Mouse (Mus musculus) limb, embryonic 14.5 days (tissue): ENCODE data around the gene Gm49391. TPM values are rescaled to one million over a fixed set of nuclear protein-coding genes. Genes with fewer than 3 reads are reported as not detected.
"Not testable (repeated sequence)": the region's sequence is repeated elsewhere in the genome, so short reads cannot be mapped to it uniquely, and the experiment has no call there.

Experiments used
- ATAC-seq: fragments of 200-750 bp; cut with Nextera tagmentation; 2 replicates; pipeline ENCODE4 v1.8.0; 2017; ENCODE audit warnings: low read depth, moderate number of reproducible peaks, moderate TSS enrichment; ENCODE audit not compliant: low FRiP score
- DNase-seq: peaks from one replicate; pipeline ENCODE4 v3.0.0-alpha.2; 2015; ENCODE audit warnings: low spot score
- H3K27ac ChIP-seq: fragments of 300-500 bp; sonication (generic); replicated peaks from 2 replicates; pipeline ENCODE4 v1.5.1; 2014; ENCODE audit warnings: low read depth, mild to moderate bottlenecking, low read length, moderate library complexity, mixed read lengths
- H3K27me3 ChIP-seq: fragments of 300-500 bp; sonication (generic); 2 replicates; pipeline ENCODE4 v1.6.1; 2014; ENCODE audit warnings: low read length, mixed read lengths; ENCODE audit not compliant: control insufficient read depth, insufficient read depth
- H3K36me3 ChIP-seq: fragments of 300-500 bp; sonication (generic); 2 replicates; pipeline ENCODE4 v1.6.1; 2014; ENCODE audit warnings: mild to moderate bottlenecking, low read length, moderate library complexity, mixed read lengths; ENCODE audit not compliant: control insufficient read depth, insufficient read depth
- H3K4me1 ChIP-seq: fragments of 300-500 bp; sonication (generic); 2 replicates; pipeline ENCODE4 v1.6.1; 2014; ENCODE audit warnings: antibody characterized with exemption, low read length, mixed read lengths; ENCODE audit not compliant: control insufficient read depth, insufficient read depth
- H3K4me2 ChIP-seq: fragments of 300-500 bp; sonication (generic); replicated peaks from 2 replicates; pipeline ENCODE4 v1.6.1; 2014; ENCODE audit warnings: low read depth, mild to moderate bottlenecking, low read length, moderate library complexity; ENCODE audit not compliant: severe bottlenecking
- H3K4me3 ChIP-seq: fragments of 300-500 bp; sonication (generic); replicated peaks from 2 replicates; pipeline ENCODE4 v1.5.1; 2014; ENCODE audit warnings: low read length
- H3K9ac ChIP-seq: fragments of 300-500 bp; sonication (generic); 2 replicates; pipeline ENCODE4 v1.6.1; 2014; ENCODE audit warnings: mild to moderate bottlenecking, low read depth, low read length, moderate library complexity; ENCODE audit not compliant: severe bottlenecking
- H3K9me3 ChIP-seq: fragments of 300-500 bp; sonication (generic); 2 replicates; pipeline ENCODE4 v1.6.1; 2016; ENCODE audit warnings: low read length; ENCODE audit not compliant: control insufficient read depth
- POLR2A ChIP-seq: fragments of 200-500 bp; IDR thresholded peaks from 2 replicates; pipeline ENCODE4 v1.8.0; 2012; ENCODE audit warnings: inconsistent platforms, mild to moderate bottlenecking, moderate library complexity, borderline replicate concordance; ENCODE audit not compliant: insufficient read depth, insufficient read length; ENCODE audit errors: extremely low read depth
- WGBS: fragments of 180-500 bp; shearing (Covaris S2); extraction: QIAGEN DNeasy Blood & Tissue Kit; methylation state at CpG from one replicate; pipeline ENCODE4 v1.1.7; 2014; 5-methylcytosine and 5-hydroxymethylcytosine counted together
- polyA plus RNA-seq, 2 experiments: library from polyadenylated mRNA; depleted of rRNA in 1 of 2; stranded (reverse) in 1 of 2; unstranded in 1 of 2; fragments of >200 nt; fragmentation: Nextera tagmentation in 1 of 2; extraction: Ambion mirVana in 1 of 2; gene quantifications; 2 replicates each; pipeline versions ENCODE4 v1.2.1 to v1.2.3; 2012 to 2014

Gene Gm49391
- polyA plus RNA-seq (2012; rRNA removed) (4.0 and 4.6 TPM in 2 replicates), polyA plus RNA-seq (2014; fragmentation: Nextera tagmentation; extraction: Ambion mirVana) (1.6 and 3.5 TPM in 2 replicates)

DNA sequence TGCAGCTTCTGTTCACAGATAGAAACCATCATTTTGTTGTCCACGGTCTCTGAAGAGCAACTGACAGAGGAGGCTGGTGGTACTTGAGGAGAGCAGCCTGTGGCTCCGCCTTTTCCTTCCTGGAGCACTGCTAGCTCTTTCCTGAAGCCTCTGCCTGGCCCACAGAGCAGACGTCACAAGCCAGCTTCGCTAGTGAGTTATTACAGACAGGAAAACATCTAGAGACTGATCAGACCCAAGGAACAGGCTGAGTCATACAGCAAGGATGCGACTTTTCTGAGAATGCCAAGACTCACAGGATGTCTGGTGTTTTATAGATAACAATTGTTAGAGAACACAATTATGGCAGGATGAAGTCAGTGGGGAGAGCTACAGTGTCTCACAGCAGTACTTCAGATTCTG is at the start of gene Gm49391, which contains the start of gene Ctla2a:
TSS of gene Gm49391 (minus strand) at position 72 of the 402 bp plus-strand sequence.
TSS of gene Ctla2a (minus strand) at position 126 of the 402 bp plus-strand sequence.
- no peak within 1 kb of the TSS for H3K4me2 ChIP-seq
- WGBS = 47% methylated on average over 5 of the region's 5 CpGs
- no peaks in the 10 kb centered on the region for H3K27me3 ChIP-seq
- no peak within 1 kb of the TSS for H3K4me3 ChIP-seq
- H3K27ac ChIP-seq = no peak within 1 kb of the TSS
- H3K4me1 ChIP-seq = no peaks in the 10 kb centered on the region
- no peak for TF ChIP-seq POLR2A
- H3K9me3 ChIP-seq = no peaks in the 10 kb centered on the region; the same call in 1 of the 2 replicates
- H3K36me3 ChIP-seq = no peaks in the 10 kb centered on the region
- no peak within 1 kb of the TSS for H3K9ac ChIP-seq
- DNase-seq (no peak), ATAC-seq (no peak)

DNA sequence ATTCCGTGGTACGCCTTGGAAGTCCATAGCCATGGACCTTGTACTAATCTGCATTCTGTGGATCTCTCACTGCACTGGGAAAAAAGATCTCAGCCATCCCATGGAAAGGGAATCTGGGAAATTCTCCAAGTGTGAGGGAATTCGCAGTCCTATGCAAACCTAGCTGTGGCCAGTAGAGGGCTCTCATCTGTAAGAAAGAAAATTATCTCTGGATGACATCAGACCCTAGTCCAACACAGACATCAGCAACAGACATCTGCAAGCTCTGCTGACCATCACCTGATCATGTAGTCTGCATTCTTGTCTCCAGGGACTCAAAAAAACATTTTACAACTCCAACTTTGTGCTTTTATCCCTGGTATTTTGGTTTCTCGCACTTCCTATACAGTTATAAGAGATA is 35.9 kb upstream of the Gm49391 start:
- not testable (repeated sequence) for H3K4me2 ChIP-seq, H3K9ac ChIP-seq, H3K27ac ChIP-seq, H3K4me1 ChIP-seq, H3K9me3 ChIP-seq, DNase-seq, H3K27me3 ChIP-seq, H3K36me3 ChIP-seq, ATAC-seq, H3K4me3 ChIP-seq
- 52% methylated on average over 4 of the region's 4 CpGs for WGBS

DNA sequence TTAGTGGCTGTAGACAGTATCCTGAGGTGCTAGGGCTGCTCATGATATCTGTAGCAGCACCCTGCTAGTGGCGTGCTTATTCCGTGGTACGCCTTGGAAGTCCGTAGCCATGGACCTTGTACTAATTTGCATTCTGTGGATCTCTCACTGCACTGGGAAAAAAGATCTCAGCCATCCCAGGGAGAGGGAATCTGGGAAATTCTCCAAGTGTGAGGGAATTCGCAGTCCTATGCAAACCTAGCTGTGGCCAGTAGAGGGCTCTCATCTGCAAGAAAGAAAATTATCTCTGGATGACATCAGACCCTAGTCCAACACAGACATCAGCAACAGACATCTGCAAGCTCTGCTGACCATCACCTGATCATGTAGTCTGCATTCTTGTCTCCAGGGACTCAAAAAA is 27.6 kb upstream of the Gm49391 start:
- not testable (repeated sequence) for H3K9ac ChIP-seq, ATAC-seq, H3K27ac ChIP-seq, H3K4me2 ChIP-seq, DNase-seq, H3K4me3 ChIP-seq, H3K27me3 ChIP-seq, H3K4me1 ChIP-seq, H3K36me3 ChIP-seq, H3K9me3 ChIP-seq
- WGBS = 53% methylated on average over 4 of the region's 5 CpGs

DNA sequence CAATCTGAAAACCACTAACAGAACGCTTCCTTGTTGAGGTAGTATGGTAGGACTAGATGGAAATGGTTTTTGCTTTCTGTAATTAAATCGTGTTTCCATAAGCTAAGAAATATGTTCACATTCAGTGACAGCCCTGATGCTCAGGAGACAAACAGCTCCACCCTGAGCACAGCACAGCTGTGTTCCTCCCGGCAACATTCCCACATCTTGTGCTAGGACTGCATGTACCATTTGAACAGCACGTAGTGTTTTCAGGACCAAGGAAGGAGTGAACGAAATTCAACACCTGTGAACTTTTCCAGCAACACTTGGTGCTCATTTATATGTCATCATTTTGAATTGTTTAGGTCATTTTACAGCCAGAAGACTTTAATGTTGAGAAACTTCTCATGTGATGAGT is 25.3 kb upstream of the Gm49391 start:
- WGBS = 62% methylated on average over 5 of the region's 5 CpGs
- TF ChIP-seq POLR2A = no peak
- H3K27ac ChIP-seq = no peak overlapping the region
- H3K27me3 ChIP-seq = no peaks in the 10 kb centered on the region
- H3K36me3 ChIP-seq = no peaks in the 10 kb centered on the region
- H3K9me3 ChIP-seq = no peaks in the 10 kb centered on the region
- H3K4me3 ChIP-seq = no peak overlapping the region
- no peaks in the 10 kb centered on the region for H3K4me1 ChIP-seq
- no peak for ATAC-seq
- no peak overlapping the region for H3K9ac ChIP-seq
- H3K4me2 ChIP-seq = no peak overlapping the region
- DNase-seq = no peak

DNA sequence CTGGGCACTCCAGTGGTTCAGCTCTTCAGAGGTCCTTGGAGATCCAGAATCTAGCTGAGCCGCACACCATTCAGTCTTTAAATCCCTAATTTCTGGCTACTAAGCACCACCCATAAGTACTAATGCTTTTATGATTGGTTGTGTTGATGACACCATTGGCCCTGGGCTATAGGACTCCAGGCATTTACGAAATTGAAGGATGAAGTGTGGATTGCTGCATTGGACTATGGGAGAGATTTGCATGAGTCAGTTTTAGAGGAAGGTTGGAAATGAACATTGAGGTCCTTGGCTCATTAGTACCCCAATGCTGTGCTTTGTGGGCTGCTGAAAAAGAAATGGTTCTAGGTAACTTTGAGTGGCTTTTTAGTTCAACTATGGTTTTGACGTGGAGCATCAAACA is 5.5 kb upstream of the Gm49391 start, which contains the start of gene Tpbpa:
TSS of gene Tpbpa (minus strand) at position 101 of the 400 bp plus-strand sequence.
- H3K36me3 ChIP-seq, H3K4me3 ChIP-seq, H3K27ac ChIP-seq, H3K9me3 ChIP-seq, H3K9ac ChIP-seq, H3K4me2 ChIP-seq, H3K27me3 ChIP-seq, H3K4me1 ChIP-seq, ATAC-seq, DNase-seq: not testable (repeated sequence)
- WGBS = 84% methylated on average over 3 of the region's 3 CpGs

DNA sequence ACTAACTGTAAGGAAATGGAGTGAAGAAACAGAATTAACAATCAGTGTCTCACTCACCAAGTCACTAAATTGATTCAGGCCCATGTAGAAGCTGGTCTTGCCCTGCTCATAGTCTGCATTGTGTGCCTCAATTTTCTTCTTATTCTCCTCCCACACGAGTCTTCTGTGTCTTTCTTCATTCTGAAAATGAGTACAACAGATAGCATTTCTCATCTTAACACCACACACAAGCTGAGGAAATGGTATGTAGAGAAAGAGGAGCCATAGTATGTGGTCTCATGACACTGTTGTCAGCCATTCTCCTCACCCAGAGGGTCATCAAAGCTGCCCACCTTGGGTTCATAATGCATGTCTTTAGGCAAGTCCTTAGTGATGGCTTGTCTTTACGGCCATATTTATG is 881 bp downstream of the Gm49391 start, which contains the start of gene Gm49393:
TSS of gene Gm49393 (minus strand) at position 101 of the 400 bp plus-strand sequence.
- H3K4me3 ChIP-seq, H3K9ac ChIP-seq, H3K9me3 ChIP-seq, DNase-seq, H3K4me1 ChIP-seq, H3K27ac ChIP-seq, ATAC-seq, H3K36me3 ChIP-seq, H3K4me2 ChIP-seq, H3K27me3 ChIP-seq: not testable (repeated sequence)
- WGBS = 67% methylated on average over 2 of the region's 2 CpGs

DNA sequence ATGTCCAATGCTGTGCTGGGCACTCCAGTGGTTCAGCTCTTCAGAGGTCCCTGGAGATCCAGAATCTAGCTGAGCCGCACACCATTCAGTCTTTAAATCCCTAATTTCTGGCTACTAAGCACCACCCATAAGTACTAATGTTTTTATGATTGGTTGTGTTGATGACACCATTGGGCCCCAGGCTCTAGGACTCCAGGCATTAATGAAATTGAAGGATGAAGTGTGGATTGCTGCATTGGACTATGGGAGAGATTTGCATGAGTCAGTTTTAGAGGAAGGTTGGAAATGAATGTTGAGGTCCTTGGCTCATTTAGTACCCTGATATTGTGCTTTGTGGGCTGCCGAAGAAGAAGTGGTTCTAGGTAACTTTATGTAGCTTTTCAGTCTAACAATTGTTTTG is 31.6 kb downstream of the Gm49391 start, which contains the start of gene Tpbpb:
TSS of gene Tpbpb (minus strand) at position 101 of the 400 bp plus-strand sequence.
- not testable (repeated sequence) for ATAC-seq, H3K9me3 ChIP-seq, H3K4me1 ChIP-seq, H3K36me3 ChIP-seq, H3K9ac ChIP-seq, H3K27ac ChIP-seq, H3K4me3 ChIP-seq, H3K4me2 ChIP-seq, DNase-seq, H3K27me3 ChIP-seq
- 77% methylated on average over 2 of the region's 2 CpGs for WGBS
